Mouse (Mus musculus): ENCODE measurements around the gene Myl6b.
A peak's percentile ranks its signal among the peaks of the same experiment; 100 is the strongest.
"Not testable (repeated sequence)": the region's sequence is repeated elsewhere in the genome, so short reads cannot be mapped to it uniquely, and the experiment has no call there.

Myl6b gene

DNA sequence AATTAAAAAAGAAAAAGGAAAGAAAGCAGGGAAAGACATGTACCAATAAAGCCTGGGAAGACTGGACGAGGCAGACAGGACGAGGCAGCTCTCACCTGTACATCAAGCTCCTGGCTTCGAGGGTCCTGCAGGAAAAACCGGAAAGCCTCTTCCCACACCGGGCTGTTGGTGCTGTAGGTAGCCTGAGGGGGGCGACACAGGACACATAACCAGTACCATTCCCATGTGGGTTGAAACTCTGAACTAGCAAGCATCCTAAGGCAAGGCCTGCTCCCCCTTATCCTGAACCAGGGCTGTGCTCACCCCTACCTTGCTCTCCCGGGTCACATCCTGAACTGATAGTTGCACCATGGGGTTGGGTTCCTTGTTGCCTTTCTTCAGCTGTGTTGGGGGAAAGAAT lies 20.3 kb upstream of the Myl6b start:
- no peak for DNase-seq (ENCODE audit: low spot score in 2 of 2)

DNA sequence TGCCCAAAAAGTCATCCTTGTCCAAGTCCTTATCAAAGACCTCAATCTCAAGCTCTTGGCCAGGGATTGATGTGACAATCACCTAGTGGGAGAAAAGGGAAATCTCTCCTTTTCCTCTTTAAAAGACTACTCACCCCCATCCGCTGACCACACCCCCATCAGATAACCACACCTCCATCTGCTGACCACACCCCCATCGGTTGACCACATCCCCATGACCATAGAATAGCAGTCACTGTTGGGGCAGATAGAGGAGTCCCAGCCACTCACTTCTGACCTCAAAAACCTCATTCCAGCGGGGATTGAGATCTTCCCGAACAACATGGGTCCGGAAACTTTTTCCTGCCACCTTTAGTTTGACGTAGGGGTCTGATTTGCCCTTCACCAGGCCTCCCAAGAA lies 18.2 kb upstream of the Myl6b start:
- DNase-seq (ENCODE audit: low spot score in 2 of 2), result no peak

DNA sequence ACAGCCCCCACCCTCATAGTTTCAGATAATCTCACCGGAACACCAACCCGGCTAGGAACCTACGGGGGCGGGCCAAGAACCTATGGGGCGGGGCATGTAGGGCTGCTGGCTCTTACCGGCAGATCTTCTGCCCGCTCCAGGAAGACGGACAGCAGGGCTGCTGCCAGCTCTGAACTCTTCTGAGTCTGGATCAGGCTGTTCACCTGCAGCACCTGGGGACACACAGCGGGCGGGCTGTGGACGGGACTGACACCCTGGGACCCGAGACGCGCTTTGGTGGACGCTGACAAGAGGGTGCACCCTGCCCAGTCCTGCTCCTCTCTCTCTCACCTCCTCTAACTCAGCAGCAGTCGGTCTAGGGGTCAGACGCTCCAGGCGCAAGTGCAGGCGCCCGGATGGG lies 17.5 kb upstream of the Myl6b start:
- no peak for DNase-seq (ENCODE audit: low spot score in 2 of 2)

DNA sequence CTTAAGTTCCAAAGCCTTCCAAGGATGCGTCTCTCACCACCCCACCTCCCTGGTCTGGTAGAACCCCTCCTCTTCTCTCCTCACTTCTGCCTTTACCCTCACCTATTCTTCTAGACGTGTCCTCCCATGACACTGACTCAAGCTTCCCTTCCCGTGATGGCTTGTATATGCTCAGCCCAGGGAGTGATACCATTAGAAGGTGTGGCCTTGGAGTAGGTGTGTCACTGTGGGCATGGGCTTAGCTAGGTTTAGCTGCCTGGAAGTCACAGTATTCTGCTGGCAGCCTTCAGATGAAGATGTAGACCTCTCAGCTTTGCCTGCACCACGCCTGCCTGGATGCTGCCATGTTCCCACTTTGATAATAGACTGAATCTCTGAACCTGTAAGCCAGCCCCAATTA lies 16.6 kb upstream of the Myl6b start:
- no peak for DNase-seq (ENCODE audit: low spot score in 2 of 2)

DNA sequence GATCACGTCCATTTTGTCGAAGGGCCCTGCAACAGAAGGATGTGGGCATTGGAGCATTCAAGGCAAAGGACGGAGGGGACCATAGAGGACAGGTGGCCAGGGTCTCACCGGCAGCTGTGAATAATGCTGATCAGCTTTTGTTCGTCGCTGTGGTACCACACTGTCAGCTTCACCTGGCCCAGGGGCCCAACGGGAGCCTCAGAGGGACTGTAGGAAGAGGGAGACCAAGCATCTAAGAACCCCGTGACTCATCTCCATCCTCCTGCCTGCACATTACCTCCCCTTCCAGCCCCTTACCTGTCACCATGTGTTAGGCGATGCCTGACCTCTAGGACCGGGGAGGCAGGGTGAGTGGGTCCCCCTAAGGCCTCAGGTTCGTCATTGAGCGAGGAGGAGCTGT lies 13.3 kb upstream of the Myl6b start:
- no peak for DNase-seq (ENCODE audit: low spot score in 2 of 2)

DNA sequence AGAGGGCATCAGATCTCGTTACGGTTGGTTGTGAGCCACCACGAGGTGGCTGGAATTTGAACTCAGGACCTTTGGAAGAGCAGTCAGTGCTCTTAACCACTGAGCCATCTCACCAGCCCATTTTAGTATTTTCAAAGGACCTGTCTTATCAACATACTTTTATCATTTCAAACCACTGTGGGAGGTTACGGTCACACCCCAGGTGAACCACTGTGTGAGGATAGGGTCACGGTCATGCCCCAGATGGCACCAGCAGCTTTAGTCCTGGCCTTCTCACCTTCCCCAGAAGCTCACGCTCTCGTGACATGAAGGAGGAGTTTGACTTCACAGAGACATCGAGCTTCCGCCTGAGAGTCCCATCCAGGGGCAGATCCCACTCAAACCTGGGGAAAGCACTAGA lies 12.7 kb upstream of the Myl6b start:
- no peak for DNase-seq (ENCODE audit: low spot score in 2 of 2)

DNA sequence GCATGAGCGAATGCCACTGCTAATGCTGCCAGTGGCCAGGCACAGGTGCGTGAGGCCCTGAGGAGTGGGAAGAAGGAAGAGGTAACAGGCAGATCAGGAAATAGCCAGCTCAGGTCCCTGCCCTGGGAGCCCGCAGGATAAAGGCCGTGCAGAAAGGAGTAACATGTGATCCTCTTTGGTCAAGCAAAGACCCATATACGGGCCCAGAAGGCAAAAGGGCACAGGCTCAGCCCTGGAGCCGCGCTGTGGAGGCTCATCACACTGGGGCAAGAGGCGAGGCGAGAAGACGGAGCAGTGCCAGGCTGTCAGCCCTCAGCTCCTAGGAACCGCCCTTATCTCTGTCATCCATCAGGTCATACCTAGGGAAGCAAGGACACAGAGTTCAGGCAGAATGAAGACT lies 11.8 kb upstream of the Myl6b start:
- DNase-seq (ENCODE audit: low spot score in 2 of 2), result no peak

DNA sequence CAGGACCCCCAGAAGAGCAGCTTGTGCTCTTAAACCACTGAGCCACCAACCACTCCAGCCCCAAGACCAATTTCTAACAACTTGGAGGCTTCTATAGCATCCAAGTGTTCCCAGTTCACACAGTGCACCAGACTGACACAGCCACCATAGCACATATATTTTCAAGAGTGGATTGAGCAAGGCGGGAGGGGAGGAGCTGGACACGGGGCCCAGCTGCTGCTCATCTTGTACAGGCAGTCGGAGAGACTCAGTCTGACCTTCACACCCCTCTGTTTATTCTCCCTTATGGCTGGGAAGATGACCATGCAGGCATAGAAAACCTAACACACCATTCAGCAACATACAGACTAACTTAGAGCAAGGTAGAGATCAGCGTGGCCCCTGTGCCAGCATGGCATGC lies 11.3 kb upstream of the Myl6b start:
- DNase-seq (ENCODE audit: low spot score in 2 of 2), result no peak

DNA sequence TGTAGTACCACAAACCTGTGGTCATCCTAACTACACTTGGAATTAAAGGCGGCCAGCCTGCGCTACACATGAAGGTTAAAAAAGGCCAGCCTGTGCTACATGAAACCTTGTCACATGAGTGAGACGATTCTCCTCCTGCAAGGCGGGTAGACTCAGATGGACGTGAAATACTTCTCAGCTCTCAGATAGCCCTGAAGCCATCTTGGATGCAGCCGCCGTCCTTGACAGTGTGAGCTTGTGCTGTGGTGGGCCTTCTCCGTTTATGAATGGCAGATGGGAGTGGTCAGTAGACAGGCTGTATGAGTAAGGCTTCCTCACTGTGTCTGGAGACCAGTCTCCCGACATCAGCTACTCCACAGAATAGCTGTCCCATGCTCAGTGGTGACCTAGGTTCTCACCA lies 10.7 kb upstream of the Myl6b start:
- no peak for DNase-seq (ENCODE audit: low spot score in 2 of 2)

DNA sequence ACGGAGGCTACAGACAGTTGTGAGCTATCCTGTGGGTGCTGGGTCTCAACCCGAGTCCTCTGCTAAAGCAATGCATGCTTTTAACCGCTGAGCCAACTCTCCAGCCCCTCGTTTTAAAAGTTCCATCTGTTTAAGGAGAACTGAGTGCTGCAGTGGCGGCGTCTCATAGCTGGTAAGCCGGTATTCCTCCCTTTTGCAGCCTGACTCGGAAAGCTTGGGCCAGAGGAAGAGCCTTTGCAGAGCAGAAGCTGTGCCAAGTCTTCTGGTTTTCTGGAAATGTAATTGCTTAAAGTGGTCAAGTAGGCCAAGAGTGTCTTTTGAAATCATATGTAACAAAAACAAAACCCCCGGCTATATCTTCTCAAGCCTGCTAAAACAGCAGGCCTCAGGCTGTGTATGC lies 9.8 kb upstream of the Myl6b start:
- DNase-seq (ENCODE audit: low spot score in 2 of 2), result no peak

DNA sequence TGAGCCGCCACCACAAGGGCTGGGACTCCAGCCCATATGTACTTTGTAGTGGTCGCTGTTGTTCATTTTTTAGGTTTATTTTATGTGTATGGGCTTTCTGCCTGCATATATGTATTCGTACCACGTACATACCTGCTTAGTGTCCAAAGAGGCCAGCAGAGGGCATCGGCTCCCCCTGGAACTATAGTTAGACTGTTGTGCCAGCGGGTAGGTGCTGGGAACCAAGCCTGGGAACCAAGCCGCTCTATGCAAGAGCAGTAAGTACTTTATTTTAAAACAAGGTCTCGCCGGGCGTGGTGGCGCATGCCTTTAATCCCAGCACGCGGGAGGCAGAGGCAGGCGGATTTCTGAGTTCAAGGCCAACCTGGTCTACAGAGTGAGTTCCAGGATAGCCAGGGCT lies 7.5 kb upstream of the Myl6b start:
- DNase-seq (ENCODE audit: low spot score in 2 of 2), result no peak

DNA sequence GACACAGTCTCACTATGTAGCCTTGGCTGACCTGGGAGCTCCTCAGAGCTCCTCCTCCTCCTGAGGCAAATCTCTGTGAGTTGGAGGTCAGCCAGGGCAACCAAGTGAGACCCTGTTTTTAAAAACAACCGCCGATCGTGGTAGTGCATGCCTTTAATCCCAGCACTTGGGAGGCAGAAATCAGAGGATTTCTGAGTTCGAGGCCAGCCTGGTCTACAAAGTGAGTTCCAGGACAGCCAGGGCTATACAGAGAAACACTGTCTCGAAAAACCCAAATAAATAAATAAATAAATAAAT lies 6.8 kb upstream of the Myl6b start:
- DNase-seq (ENCODE audit: low spot score in 2 of 2), result not testable (repeated sequence)

DNA sequence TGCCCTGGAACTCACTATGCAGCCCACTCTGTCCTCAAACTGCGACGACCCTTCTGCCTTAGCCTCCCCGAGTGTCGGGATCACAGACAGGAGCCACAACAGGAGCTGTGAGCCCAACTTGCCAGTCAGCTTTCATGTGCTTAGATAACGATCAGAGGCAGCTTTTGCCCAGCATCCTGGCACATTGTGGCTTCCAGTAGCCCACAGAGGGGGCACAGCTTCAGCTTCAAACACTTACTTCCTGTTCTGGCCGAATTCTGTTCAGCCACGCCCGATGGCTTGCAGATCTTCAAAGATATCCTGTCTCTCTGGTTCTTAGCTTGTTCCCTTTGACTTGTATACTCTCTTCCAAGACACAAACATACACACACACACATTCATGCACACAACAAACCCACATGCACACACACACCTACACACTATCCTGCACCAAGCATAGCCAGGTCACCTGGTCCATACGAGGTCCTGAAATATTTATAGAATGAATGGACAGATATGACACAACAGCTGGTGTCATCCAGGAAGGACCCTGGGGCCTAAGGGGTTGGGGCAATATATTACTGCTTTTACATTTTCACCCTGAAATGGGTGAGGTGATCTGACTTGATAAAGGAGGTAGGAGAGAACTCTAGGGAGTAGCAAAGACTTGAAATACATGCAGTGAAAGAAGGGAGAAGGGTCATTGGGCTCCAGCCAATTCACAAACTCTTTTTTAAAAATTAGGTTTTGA lies 6.3 kb upstream of the Myl6b start:
- DNase-seq (ENCODE audit: low spot score in 2 of 2), result no peak

DNA sequence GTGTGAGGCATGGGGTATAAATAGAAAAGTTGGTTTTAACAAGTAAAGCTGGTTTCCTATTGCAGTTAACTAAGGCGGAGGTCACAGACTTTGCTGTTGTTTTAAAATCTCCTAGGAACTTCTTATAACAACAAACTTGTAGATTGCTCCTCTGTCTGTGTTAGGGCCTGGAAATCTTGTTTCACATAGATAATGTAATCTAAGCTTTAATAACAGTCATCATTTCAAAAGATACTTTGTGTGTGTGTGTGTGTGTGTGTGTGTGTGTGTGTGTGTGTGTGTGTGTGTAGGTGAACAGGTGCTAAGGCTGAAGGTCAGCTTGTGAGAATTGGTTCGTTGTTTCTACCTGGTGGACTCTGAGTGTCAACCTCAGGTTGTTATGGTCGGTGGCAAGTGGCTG lies 5.5 kb upstream of the Myl6b start:
- no peak for DNase-seq (ENCODE audit: low spot score in 2 of 2)

DNA sequence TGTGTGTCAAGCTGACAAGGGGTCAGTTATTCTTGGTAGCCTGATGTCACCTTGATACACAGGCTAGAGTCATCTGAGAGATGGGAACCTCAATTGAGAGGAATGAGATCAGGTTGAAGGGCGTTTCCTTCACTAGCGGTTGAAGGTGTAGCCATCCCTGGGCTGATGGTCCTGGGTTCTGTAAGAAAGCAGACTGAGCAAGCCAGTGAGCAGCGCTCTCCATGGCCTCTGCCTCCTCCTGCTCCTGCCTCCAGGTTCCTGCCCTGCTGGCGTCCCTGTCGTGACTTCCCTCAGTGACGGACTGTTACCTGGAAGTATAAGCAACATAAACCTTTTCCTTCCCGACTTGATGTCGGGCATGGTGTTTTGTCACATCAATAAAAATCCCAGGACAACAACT lies 5.0 kb upstream of the Myl6b start:
- DNase-seq (ENCODE audit: low spot score in 2 of 2), result no peak

DNA sequence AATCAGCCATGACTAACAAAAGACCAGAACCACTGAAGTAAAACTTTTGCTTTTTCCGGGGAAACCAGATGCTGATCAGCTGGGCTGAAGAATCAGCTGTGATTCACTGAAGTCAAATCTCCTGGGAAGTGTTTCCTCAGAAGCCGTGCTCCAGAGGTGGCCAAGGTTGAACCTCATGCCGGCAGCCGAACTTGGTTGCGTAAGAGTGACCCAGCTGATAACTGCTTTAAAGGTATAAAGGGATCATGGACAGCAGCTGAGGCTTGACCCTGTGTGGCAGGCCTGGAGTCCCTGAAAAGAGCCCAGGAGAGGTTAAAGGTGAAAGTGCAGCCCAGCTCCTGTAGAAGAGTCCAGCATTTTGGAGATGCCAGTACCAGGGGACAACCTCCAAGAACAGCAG lies 3.9 kb upstream of the Myl6b start:
- DNase-seq (ENCODE audit: low spot score in 2 of 2), result no peak

DNA sequence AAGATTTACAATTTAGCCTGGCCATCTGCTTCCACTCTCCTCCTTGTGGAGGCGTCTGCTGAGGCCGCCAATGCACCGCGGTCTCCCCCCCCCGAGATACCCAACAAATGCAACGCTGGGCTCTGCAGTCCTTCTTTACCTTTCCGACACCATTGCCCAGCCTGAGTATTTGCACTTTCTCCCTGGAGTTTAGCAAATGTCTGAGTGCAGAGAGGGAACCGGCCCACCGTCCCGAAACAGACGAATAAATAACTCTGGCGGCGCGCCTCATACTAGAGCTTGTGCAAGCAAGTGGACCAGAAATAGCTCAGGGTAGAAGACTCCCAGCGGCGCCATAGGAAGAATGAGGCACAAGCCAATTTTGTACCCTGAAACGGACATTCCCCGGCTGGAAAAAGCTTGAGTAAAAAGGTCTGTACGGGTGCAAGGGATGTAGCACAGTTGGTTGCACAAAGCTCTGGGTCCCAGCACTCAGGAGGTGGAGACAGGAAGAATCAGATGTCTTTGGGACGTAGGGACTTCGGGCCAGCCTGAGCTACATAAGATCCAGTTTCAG lies 709 bp upstream of the Myl6b start:
- DNase-seq (ENCODE audit: low spot score in 2 of 2), result peak; percentile 49 to 78

DNA sequence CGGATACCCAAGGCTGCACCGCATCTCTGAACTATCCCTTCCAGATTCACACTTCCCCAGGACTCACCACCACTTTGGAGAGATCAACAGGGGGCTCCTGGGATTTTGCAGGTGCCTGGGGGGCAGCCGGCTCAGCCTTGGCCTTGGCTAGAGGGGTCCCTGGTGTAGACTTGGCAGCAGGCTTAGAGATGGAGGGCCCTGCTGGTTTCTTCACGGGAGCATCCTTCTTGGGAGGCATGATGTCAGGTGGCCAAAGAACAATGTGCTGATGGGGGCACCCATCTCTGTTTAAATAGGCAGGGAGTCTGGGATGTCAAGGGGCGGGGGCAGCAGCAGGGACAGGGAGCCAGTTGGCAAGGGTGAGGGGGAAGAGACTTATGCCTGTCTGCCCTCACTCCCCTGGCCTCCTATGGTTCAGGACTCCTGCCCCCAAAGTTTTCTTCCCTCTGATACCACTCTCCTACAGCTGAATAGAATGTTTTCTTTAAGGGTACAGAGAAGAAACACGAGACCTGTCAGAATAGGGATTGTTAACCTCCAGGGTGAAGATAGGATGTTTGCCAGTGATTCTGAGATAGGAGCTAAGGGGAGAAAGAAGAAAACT lies 1.2 kb downstream of the Myl6b start:
- peak in 1 of 2 experiments; percentile 62 for DNase-seq (ENCODE audit: low spot score in 2 of 2)

DNA sequence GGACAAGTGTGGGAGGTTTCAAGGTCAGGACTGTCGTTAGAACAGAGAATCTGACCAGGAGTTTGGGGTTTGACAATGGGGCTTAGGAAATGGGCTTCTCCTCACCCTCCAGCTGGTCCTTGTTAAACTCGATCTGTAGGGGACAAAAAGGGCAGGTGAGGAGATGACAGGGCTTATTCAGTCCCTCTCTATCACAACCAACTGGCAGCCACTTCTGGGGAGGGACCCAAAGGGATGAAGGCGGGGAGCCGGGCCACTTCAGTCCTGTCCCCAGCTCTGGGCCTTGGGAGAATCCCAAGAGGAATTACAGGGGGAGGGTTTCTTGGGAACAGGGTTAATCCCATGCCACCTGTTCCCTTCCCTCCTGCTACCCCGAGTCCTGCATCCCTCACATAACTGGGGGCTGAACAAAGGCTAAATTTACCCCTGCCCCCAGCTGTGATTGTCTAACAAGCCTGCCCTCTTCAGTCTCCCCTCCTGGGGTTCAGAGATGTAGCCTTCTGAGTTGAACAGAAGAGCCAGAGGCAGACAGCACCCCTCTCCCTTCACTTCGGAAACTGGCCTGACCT lies 1.9 kb downstream of the Myl6b start:
- DNase-seq (ENCODE audit: low spot score in 2 of 2), result no peak

DNA sequence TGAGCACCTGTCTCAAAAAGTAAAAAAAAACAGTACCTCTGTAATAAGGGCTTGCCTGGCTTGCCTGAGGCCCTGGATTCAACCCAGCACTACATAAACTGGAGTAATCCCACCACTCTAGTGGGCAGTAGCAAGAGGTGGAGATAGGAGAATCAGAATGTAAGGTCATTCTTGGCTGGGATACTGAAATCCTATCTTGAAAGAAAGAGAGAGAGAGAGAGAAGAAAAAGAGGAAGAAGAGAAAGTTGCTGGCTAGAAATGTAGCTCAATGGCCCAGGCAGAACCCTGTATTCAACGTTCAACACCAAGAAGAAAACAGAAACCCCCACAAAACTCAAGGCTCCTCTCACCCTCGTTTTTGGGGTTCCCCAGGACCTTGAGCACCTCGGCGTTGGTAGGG lies 2.6 kb downstream of the Myl6b start:
- no peak for DNase-seq (ENCODE audit: low spot score in 2 of 2)

DNA sequence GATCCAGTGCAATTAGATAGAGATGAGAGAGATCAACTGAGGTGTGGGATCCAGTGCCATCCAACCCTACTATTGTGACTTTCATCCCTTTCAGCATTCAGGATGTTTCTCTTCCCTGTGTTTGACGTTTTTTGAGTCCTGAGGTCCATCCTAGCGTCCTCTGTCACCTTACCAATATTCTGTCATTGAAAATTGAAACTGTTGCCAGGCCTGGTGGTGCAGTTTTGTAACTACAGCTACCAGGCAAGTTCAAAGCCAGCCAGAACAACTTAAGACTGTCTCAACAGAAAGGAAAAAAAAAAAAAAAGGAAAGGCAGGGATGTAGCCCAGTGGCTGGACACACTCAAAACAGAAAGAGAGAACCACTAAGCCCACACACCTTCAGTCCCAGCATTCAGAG lies 3.2 kb downstream of the Myl6b start:
- DNase-seq (ENCODE audit: low spot score in 2 of 2), result no peak

DNA sequence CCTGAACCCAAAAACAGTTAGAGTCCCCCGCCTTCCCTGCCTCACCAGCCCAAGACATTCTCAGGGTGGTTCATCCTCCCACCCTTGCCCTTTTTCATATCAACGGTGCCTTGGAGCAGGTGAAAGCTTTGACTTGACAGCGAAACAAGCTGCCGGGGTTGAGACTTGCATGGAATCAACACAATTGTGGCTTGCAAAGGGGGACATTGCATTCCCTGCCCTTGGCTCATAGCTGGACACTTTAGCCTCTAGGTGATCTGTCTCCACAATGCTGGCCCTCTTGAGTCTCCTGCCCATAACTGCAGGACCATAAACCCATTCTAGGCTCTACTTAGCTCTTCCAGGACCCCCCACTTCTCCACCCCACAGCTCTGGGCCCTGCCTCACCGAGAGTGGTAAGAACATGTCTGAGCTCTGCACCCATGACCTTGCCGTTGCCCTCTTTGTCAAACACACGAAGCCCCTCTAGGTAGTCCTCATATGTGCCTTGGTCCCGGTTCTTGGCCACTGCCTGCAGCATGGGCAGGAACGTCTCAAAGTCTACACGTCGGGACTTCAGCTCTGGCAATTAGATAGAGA lies 3.7 kb downstream of the Myl6b start:
- DNase-seq (ENCODE audit: low spot score in 2 of 2), result no peak
